Mouse (Mus musculus): ENCODE data around the gene Il17rc. TPM values are rescaled to one million over a fixed set of nuclear protein-coding genes. Genes with fewer than 3 reads are reported as not detected.

Il17rc gene
- polyA plus RNA-seq, 1 experiment from 2014 or later: 13.1 TPM

DNA sequence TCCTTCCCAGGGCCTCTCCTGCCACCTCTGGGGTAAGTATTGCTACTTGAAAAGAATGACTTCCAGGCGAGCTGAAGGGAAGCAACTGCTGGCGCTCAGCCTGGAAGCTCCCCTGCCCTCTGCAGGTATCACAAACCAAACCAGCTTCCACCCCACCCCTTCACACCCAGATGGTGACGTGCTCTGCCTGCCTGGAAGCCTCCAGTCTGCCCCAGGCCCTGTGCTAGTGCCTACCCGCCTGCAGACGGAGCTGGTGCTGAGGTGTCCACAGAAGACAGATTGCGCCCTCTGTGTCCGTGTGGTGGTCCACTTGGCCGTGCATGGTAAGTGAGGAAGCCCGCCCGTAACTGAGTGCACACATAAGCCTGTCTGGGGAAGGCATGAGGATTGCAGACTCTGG, 834 bp downstream of the Il17rc start:
- Histone ChIP-seq H3K9me3 (ENCODE audit: low read length) (no peaks in the 10 kb centered on the region), H3K36me3 (replicated peaks; ENCODE audit: insufficient read depth, low read length) (no peaks in the 10 kb centered on the region), H3K4me3 (ENCODE audit: low read depth, low read length) (0 out of 2 replicates have a peak overlapping the region, but pooled peaks have one; percentile 28), H3K4me2 (ENCODE audit: low read depth, low read length) (peak overlapping the region; percentile 67; the same call in 1 of the 2 replicates), H3K9ac (replicated peaks) (peak overlapping the region; percentile 57; the same call in 1 of the 2 replicates), H3K27ac (ENCODE audit: low read depth) (no peak overlapping the region), H3K4me1 (ENCODE audit: insufficient read depth) (peaks cover 15% of the 10 kb centered on the region), H3K27me3 (ENCODE audit: insufficient read depth, low read length) (0 out of 2 replicates have a peak, but pooled peaks cover 6% of the 10 kb centered on the region)
- 79% methylated on average over 10 of the region's 10 CpGs for WGBS (ENCODE audit: insufficient replicate concordance)
- TF ChIP-seq CTCF (IDR thresholded peaks at IDR 0.05; ENCODE audit: low read depth): no peak
- no peak for TF ChIP-seq EP300 (IDR thresholded peaks at IDR 0.05; ENCODE audit: low read depth)
- ATAC-seq (no peak), DNase-seq (no peak)

DNA sequence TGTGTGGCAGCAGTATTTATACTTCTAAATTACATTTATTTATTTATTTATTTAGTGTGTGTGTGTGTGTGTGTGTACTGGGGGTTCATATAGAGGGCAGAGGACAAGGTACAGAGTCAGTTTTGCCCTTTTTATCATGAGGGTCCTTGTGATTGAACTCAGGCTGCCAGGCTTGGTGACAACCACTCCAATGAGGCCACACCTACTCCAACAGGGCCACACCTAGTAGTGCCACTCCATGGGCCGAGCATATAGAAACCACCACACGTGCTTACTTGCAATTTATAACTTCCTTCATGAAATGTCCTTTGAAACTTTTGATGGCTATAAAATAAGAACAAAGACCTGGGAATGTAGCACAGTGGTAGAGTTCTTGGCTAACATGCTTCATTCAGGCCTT, 2.0 kb downstream of the Il17rc start:
- Histone ChIP-seq H3K9ac (replicated peaks) (no peak overlapping the region), H3K27me3 (ENCODE audit: insufficient read depth, low read length) (0 out of 2 replicates have a peak, but pooled peaks cover 6% of the 10 kb centered on the region), H3K36me3 (replicated peaks; ENCODE audit: insufficient read depth, low read length) (no peaks in the 10 kb centered on the region), H3K4me3 (ENCODE audit: low read depth, low read length) (no peak overlapping the region), H3K4me1 (ENCODE audit: insufficient read depth) (peaks cover 15% of the 10 kb centered on the region), H3K4me2 (ENCODE audit: low read depth, low read length) (no peak overlapping the region), H3K9me3 (ENCODE audit: low read length) (no peaks in the 10 kb centered on the region), H3K27ac (ENCODE audit: low read depth) (no peak overlapping the region)
- TF ChIP-seq EP300 (IDR thresholded peaks at IDR 0.05; ENCODE audit: low read depth) (no peak), CTCF (IDR thresholded peaks at IDR 0.05; ENCODE audit: low read depth) (no peak)
- WGBS (ENCODE audit: insufficient replicate concordance): 33% methylated on average over 2 of the region's 2 CpGs
- no peak for DNase-seq
- no peak for ATAC-seq

GRCm38 (mm10) chr6:113473715-113474114, 2.5 kb downstream of the Il17rc start:
- WGBS (ENCODE audit: insufficient replicate concordance): 67% methylated on average over 6 of the region's 6 CpGs
- Histone ChIP-seq H3K9ac (replicated peaks) (no peak overlapping the region), H3K4me1 (ENCODE audit: insufficient read depth) (peaks cover 15% of the 10 kb centered on the region), H3K4me3 (ENCODE audit: low read depth, low read length) (no peak overlapping the region), H3K27me3 (ENCODE audit: insufficient read depth, low read length) (0 out of 2 replicates have a peak, but pooled peaks cover 6% of the 10 kb centered on the region), H3K27ac (ENCODE audit: low read depth) (no peak overlapping the region), H3K4me2 (ENCODE audit: low read depth, low read length) (no peak overlapping the region), H3K36me3 (replicated peaks; ENCODE audit: insufficient read depth, low read length) (no peaks in the 10 kb centered on the region), H3K9me3 (ENCODE audit: low read length) (no peaks in the 10 kb centered on the region)
- ATAC-seq: no peak
- DNase-seq: no peak
- TF ChIP-seq CTCF (IDR thresholded peaks at IDR 0.05; ENCODE audit: low read depth): no peak
- no peak for TF ChIP-seq EP300 (IDR thresholded peaks at IDR 0.05; ENCODE audit: low read depth)

GRCm38 (mm10) chr6:113477353-113477752, 6.1 kb downstream of the Il17rc start:
- H3K9ac ChIP-seq (replicated peaks): no peak overlapping the region
- peaks cover 8% of the 10 kb centered on the region for H3K4me1 ChIP-seq (ENCODE audit: insufficient read depth)
- no peaks in the 10 kb centered on the region for H3K9me3 ChIP-seq (ENCODE audit: low read length)
- no peak overlapping the region for H3K4me2 ChIP-seq (ENCODE audit: low read depth, low read length)
- no peak for TF ChIP-seq CTCF (IDR thresholded peaks at IDR 0.05; ENCODE audit: low read depth)
- no peak for TF ChIP-seq EP300 (IDR thresholded peaks at IDR 0.05; ENCODE audit: low read depth)
- H3K4me3 ChIP-seq (ENCODE audit: low read depth, low read length): no peak overlapping the region
- H3K27me3 ChIP-seq (ENCODE audit: insufficient read depth, low read length): no peaks in the 10 kb centered on the region
- no peak overlapping the region for H3K27ac ChIP-seq (ENCODE audit: low read depth)
- no peak for ATAC-seq
- 44% methylated on average over 7 of the region's 7 CpGs for WGBS (ENCODE audit: insufficient replicate concordance)
- DNase-seq: no peak
- H3K36me3 ChIP-seq (replicated peaks; ENCODE audit: insufficient read depth, low read length): no peaks in the 10 kb centered on the region

- Histone ChIP-seq H3K9ac (replicated peaks) (no peak overlapping the region), H3K27ac (ENCODE audit: low read depth) (no peak overlapping the region)
These were observed 7.7 kb downstream of the Il17rc start for GRCm38 (mm10) chr6:113478906-113479305.

GRCm38 (mm10) chr6:113480555-113481373, 9.5 kb downstream of the Il17rc start:
- WGBS (ENCODE audit: insufficient replicate concordance): 78% methylated on average over 18 of the region's 18 CpGs
- H3K4me3 ChIP-seq (ENCODE audit: low read depth, low read length): no peak overlapping the region
- H3K4me1 ChIP-seq (ENCODE audit: insufficient read depth): peaks cover 21% of the 10 kb centered on the region
- H3K27ac ChIP-seq (ENCODE audit: low read depth): no peak overlapping the region
- no peak for ATAC-seq
- no peak overlapping the region for H3K4me2 ChIP-seq (ENCODE audit: low read depth, low read length)
- H3K36me3 ChIP-seq (replicated peaks; ENCODE audit: insufficient read depth, low read length): no peaks in the 10 kb centered on the region
- DNase-seq: no peak
- no peaks in the 10 kb centered on the region for H3K9me3 ChIP-seq (ENCODE audit: low read length)
- no peak for TF ChIP-seq EP300 (IDR thresholded peaks at IDR 0.05; ENCODE audit: low read depth)
- TF ChIP-seq CTCF (IDR thresholded peaks at IDR 0.05; ENCODE audit: low read depth): no peak
- H3K27me3 ChIP-seq (ENCODE audit: insufficient read depth, low read length): no peaks in the 10 kb centered on the region
- H3K9ac ChIP-seq (replicated peaks): no peak overlapping the region

More at GRCm38 (mm10) chr6:113478906-113479305, 7.7 kb downstream of the Il17rc start:
- H3K27me3 ChIP-seq (ENCODE audit: insufficient read depth, low read length): no peaks in the 10 kb centered on the region
- WGBS (ENCODE audit: insufficient replicate concordance): 67% methylated on average over 10 of the region's 10 CpGs
- no peak overlapping the region for H3K4me2 ChIP-seq (ENCODE audit: low read depth, low read length)
- H3K9me3 ChIP-seq (ENCODE audit: low read length): no peaks in the 10 kb centered on the region
- TF ChIP-seq CTCF (IDR thresholded peaks at IDR 0.05; ENCODE audit: low read depth) (no peak), EP300 (IDR thresholded peaks at IDR 0.05; ENCODE audit: low read depth) (no peak)
- peaks cover 18% of the 10 kb centered on the region for H3K4me1 ChIP-seq (ENCODE audit: insufficient read depth)
- no peak overlapping the region for H3K4me3 ChIP-seq (ENCODE audit: low read depth, low read length)
- ATAC-seq: no peak
- no peak for DNase-seq
- H3K36me3 ChIP-seq (replicated peaks; ENCODE audit: insufficient read depth, low read length): no peaks in the 10 kb centered on the region
